Mouse (Mus musculus) G1E (cell line): Measurements from ENCODE around the gene Sptan1.

ENCODE experiments used
- CTCF ChIP-seq: IDR thresholded peaks from 2 replicates; pipeline ENCODE4 v1.5.1; 2012; ENCODE audit warnings: low read depth, low read length, inconsistent platforms, mixed read lengths
- GATA1 ChIP-seq: IDR thresholded peaks from 2 replicates; pipeline ENCODE4 v1.6.1; 2012; ENCODE audit warnings: borderline replicate concordance, low read length, inconsistent platforms, mixed read lengths
- GATA2 ChIP-seq: IDR thresholded peaks from 2 replicates; pipeline ENCODE4 v1.6.1; 2012; ENCODE audit warnings: low read depth, low read length, inconsistent platforms, borderline replicate concordance
- TAL1 ChIP-seq: conservative IDR thresholded peaks from 2 replicates; pipeline ENCODE4 v1.6.1; 2012; ENCODE audit warnings: low read depth, low read length, inconsistent platforms, mixed read lengths

- no peak for TF ChIP-seq CTCF
- no peak for TF ChIP-seq GATA2
- TF ChIP-seq TAL1: no peak
- no peak for TF ChIP-seq GATA1
Measured at GRCm38 (mm10) chr2:29973525-29973924, 8.2 kb downstream of the Sptan1 start.
